Mouse (Mus musculus) heart, embryonic 14.5 days (tissue): ENCODE data around the gene Cyp24a1. TPM values are rescaled to one million over a fixed set of nuclear protein-coding genes. Genes with fewer than 3 reads are reported as not detected.

Source experiments
- ATAC-seq: fragments of 200-750 bp; cut with Nextera tagmentation; 2 replicates; pipeline ENCODE4 v1.8.0; 2017; ENCODE audit warnings: low read depth, moderate TSS enrichment; ENCODE audit not compliant: insufficient number of reproducible peaks, insufficient read depth, low FRiP score
- H3K27ac ChIP-seq, 2 experiments: fragments of 200-500 bp in 1 of 2; fragments of 300-500 bp in 1 of 2; sonication (generic) in 1 of 2; replicated peaks in 1 of 2; 2 replicates each; pipeline ENCODE4 v1.5.1; 2012 to 2014; ENCODE audit warnings: low read depth in 2 of 2, low read length in 2 of 2, control low read depth in 1 of 2, mild to moderate bottlenecking in 1 of 2, mixed read lengths in 1 of 2; ENCODE audit not compliant: control insufficient read depth in 1 of 2, insufficient read depth in 1 of 2
- H3K27me3 ChIP-seq: fragments of 300-500 bp; sonication (generic); 2 replicates; pipeline ENCODE4 v1.6.1; 2014; ENCODE audit warnings: mild to moderate bottlenecking, low read length, control low read depth; ENCODE audit not compliant: control insufficient read depth, insufficient read depth
- H3K36me3 ChIP-seq: fragments of 300-500 bp; sonication (generic); 2 replicates; pipeline ENCODE4 v1.6.1; 2014; ENCODE audit warnings: mild to moderate bottlenecking, control low read depth, low read length, mixed read lengths; ENCODE audit not compliant: control insufficient read depth, insufficient read depth
- H3K4me1 ChIP-seq, 2 experiments: fragments of 200-500 bp in 1 of 2; fragments of 300-500 bp in 1 of 2; sonication (generic) in 1 of 2; 2 replicates each; pipeline ENCODE4 v1.6.1; 2012 to 2014; ENCODE audit warnings: low read length in 2 of 2, control low read depth in 1 of 2, mixed read lengths in 1 of 2; ENCODE audit not compliant: control insufficient read depth in 2 of 2, insufficient read depth in 2 of 2
- H3K4me2 ChIP-seq: fragments of 300-500 bp; sonication (generic); 2 replicates; pipeline ENCODE4 v1.6.1; 2014; ENCODE audit warnings: mild to moderate bottlenecking, low read length
- H3K4me3 ChIP-seq, 2 experiments: fragments of 200-500 bp in 1 of 2; fragments of 300-500 bp in 1 of 2; sonication (generic) in 1 of 2; 2 replicates each; pipeline ENCODE4 v1.5.1; 2012 to 2014; ENCODE audit warnings: low read length in 2 of 2, mild to moderate bottlenecking in 2 of 2, control low read depth in 1 of 2, low read depth in 1 of 2, moderate library complexity in 1 of 2; ENCODE audit not compliant: control insufficient read depth in 1 of 2, insufficient read depth in 1 of 2
- H3K9ac ChIP-seq: fragments of 300-500 bp; sonication (generic); 2 replicates; pipeline ENCODE4 v1.6.1; 2014; ENCODE audit warnings: mild to moderate bottlenecking, low read length
- H3K9me3 ChIP-seq: fragments of 300-500 bp; sonication (generic); 2 replicates; pipeline ENCODE4 v1.6.1; 2016; ENCODE audit warnings: low read length, control low read depth; ENCODE audit not compliant: control insufficient read depth
- WGBS: fragments of 180-500 bp; shearing (Covaris S2); extraction: QIAGEN DNeasy Blood & Tissue Kit; methylation state at CpG from one replicate; pipeline ENCODE4 v1.1.7; 2014; 5-methylcytosine and 5-hydroxymethylcytosine counted together
- polyA plus RNA-seq: library from polyadenylated mRNA; unstranded; fragments of >200 nt; fragmentation: Nextera tagmentation; extraction: Ambion mirVana; gene quantifications from 2 replicates; pipeline ENCODE4 v1.2.1, GENCODE M21; 2014

Cyp24a1 gene
- polyA plus RNA-seq, 1 experiment from 2014 or later = not detected

DNA sequence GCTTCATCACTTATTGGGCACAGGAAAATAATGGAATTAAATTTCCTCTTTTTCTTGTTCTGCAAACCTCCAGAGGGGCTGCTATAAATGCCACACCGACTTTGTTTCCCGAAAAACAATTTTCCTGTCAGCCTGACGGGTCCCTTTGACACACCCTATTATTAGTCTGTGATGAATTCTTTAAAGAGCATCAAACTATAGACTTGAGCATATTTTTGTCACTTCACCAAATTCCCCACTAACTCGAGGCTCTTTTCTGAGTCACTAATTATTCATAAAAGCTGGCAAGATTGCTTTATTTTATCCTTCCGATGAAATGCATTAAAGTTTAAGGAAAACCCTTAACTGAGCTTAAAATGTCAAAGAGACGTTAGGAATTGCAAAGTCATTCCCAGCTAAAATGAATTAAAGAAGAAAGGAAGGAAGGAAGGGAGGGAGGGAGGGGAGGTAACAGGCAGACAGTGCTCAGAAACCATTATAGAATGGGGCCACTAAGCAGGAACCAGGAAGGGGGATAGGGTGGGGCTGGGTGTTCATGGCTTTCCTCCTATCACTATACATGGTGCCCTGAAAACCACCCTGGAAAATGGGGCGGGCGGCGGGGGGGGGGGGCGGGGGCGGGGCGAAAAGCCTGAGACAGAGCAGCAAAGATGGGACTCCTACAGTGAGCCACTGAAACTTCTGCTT, 37.3 kb upstream of the Cyp24a1 start:
- Histone ChIP-seq H3K27ac (no peak overlapping the region), H3K4me3 (no peak overlapping the region), H3K9ac (no peak overlapping the region), H3K4me1 (no peaks in the 10 kb centered on the region), H3K9me3 (no peaks in the 10 kb centered on the region), H3K36me3 (no peaks in the 10 kb centered on the region), H3K27me3 (no peaks in the 10 kb centered on the region; the same call in 1 of the 2 replicates), H3K4me2 (no peak overlapping the region)
- ATAC-seq = no peak
- WGBS = 54% methylated on average over 12 of the region's 12 CpGs

GRCm38 (mm10) chr2:170530256-170530655, 33.3 kb upstream of the Cyp24a1 start:
- H3K27ac ChIP-seq = no peak overlapping the region
- H3K4me1 ChIP-seq = 0 out of 4 replicates have a peak, but pooled peaks cover 0 to 5% of the 10 kb centered on the region in 2 experiments
- no peak for ATAC-seq
- H3K4me3 ChIP-seq = no peak overlapping the region
- no peaks in the 10 kb centered on the region for H3K9me3 ChIP-seq
- 85% methylated on average over 3 of the region's 3 CpGs for WGBS
- H3K36me3 ChIP-seq = no peaks in the 10 kb centered on the region
- H3K4me2 ChIP-seq = no peak overlapping the region
- no peak overlapping the region for H3K9ac ChIP-seq
- no peaks in the 10 kb centered on the region; the same call in 1 of the 2 replicates for H3K27me3 ChIP-seq

GRCm38 (mm10) chr2:170529766-170530165, 32.8 kb upstream of the Cyp24a1 start:
- H3K4me2 ChIP-seq = no peak overlapping the region
- no peaks in the 10 kb centered on the region for H3K9me3 ChIP-seq
- H3K9ac ChIP-seq = no peak overlapping the region
- no peaks in the 10 kb centered on the region; the same call in 1 of the 2 replicates for H3K27me3 ChIP-seq
- 89% methylated on average over 7 of the region's 7 CpGs for WGBS
- H3K4me3 ChIP-seq = no peak overlapping the region
- no peaks in the 10 kb centered on the region for H3K36me3 ChIP-seq
- no peak for ATAC-seq
- 0 out of 4 replicates have a peak, but pooled peaks cover 0 to 5% of the 10 kb centered on the region in 2 experiments for H3K4me1 ChIP-seq
- no peak overlapping the region for H3K27ac ChIP-seq

DNA sequence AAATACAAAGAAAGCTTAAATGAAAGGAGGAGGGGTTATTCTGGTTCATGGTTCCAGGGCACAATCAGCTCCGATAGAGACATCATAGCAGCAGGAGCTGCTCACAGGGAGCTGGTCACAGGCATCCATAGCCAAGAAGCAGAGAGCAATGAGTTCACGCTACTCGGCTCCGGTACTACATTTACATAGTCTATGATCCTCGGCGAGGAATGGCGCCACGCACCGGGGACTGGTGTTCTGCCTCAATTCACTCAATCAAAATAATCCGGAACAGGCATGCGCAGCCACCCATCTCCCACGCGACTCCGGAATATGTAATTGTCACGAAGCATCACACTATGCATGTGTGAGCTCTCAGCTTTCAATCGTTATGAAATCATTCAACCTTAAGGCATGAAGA, 31.1 kb upstream of the Cyp24a1 start:
- H3K4me3 ChIP-seq = no peak overlapping the region
- no peak for ATAC-seq
- H3K36me3 ChIP-seq = no peaks in the 10 kb centered on the region
- H3K9ac ChIP-seq = no peak overlapping the region
- 95% methylated on average over 16 of the region's 16 CpGs for WGBS
- 0 out of 4 replicates have a peak, but pooled peaks cover 0 to 5% of the 10 kb centered on the region in 2 experiments for H3K4me1 ChIP-seq
- no peak overlapping the region for H3K27ac ChIP-seq
- H3K4me2 ChIP-seq = no peak overlapping the region
- H3K9me3 ChIP-seq = no peaks in the 10 kb centered on the region
- H3K27me3 ChIP-seq = no peaks in the 10 kb centered on the region; the same call in 1 of the 2 replicates

- 53% methylated on average over 8 of the region's 8 CpGs for WGBS
- Histone ChIP-seq H3K27ac (no peak overlapping the region), H3K27me3 (no peaks in the 10 kb centered on the region), H3K9ac (no peak overlapping the region), H3K4me2 (no peak overlapping the region), H3K4me1 (0 out of 4 replicates have a peak, but pooled peaks cover 0 to 5% of the 10 kb centered on the region in 2 experiments), H3K9me3 (no peaks in the 10 kb centered on the region), H3K4me3 (no peak overlapping the region), H3K36me3 (no peaks in the 10 kb centered on the region)
- 0 out of 2 replicates have a peak, but pooled peaks have one; percentile 61 for ATAC-seq
These were observed 29.6 kb upstream of the Cyp24a1 start for GRCm38 (mm10) chr2:170526513-170526912.

GRCm38 (mm10) chr2:170520321-170520971, 23.5 kb upstream of the Cyp24a1 start:
- no peak overlapping the region for H3K4me2 ChIP-seq
- peaks cover 43% of the 10 kb centered on the region for H3K36me3 ChIP-seq
- 12% methylated on average over 7 of the region's 7 CpGs for WGBS
- no peaks in the 10 kb centered on the region for H3K4me1 ChIP-seq
- H3K4me3 ChIP-seq = no peak overlapping the region
- no peak overlapping the region for H3K9ac ChIP-seq
- H3K27me3 ChIP-seq = no peaks in the 10 kb centered on the region
- ATAC-seq = no peak
- H3K9me3 ChIP-seq = no peaks in the 10 kb centered on the region
- no peak overlapping the region for H3K27ac ChIP-seq

DNA sequence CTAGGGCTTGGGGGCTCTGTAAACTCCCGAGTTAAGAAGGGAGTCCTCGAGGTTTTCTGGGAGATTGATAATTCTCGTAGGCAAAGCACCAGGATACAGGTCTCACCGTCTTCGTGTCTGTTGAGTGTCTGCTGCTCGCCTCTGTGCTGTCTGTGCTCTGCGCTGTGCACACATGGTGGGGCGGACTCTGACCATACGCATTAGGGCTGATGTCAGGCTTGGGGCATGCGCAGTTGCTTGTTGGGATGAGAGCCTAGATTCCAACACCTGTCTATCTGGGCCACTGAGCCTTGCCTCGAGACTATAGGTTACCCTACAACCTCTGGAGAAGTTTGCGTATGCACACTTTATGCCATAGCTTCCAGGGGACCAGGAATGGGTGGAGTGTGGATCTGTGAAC, 16.8 kb upstream of the Cyp24a1 start:
- no peaks in the 10 kb centered on the region for H3K27me3 ChIP-seq
- peaks cover 7 to 11% of the 10 kb centered on the region in 2 experiments for H3K4me1 ChIP-seq
- H3K27ac ChIP-seq = no peak overlapping the region
- no peaks in the 10 kb centered on the region for H3K9me3 ChIP-seq
- no peak overlapping the region for H3K4me3 ChIP-seq
- H3K9ac ChIP-seq = no peak overlapping the region
- H3K36me3 ChIP-seq = peaks cover 33% of the 10 kb centered on the region
- 83% methylated on average over 12 of the region's 12 CpGs for WGBS
- H3K4me2 ChIP-seq = no peak overlapping the region
- ATAC-seq = no peak
